Mouse (Mus musculus) brain, embryonic 14.5 days (tissue): Measurements from ENCODE around the gene B3gnt2.

Source experiments
- CTCF ChIP-seq: fragments of 200-500 bp; IDR thresholded peaks from 2 replicates; pipeline ENCODE4 v1.5.1; 2012; ENCODE audit warnings: inconsistent platforms, mild to moderate bottlenecking, moderate library complexity, borderline replicate concordance; ENCODE audit not compliant: insufficient read depth, insufficient read length; ENCODE audit errors: extremely low read depth
- POLR2A ChIP-seq: fragments of 200-500 bp; IDR thresholded peaks from 2 replicates; pipeline ENCODE4 v1.6.1; 2012; ENCODE audit warnings: mild to moderate bottlenecking, inconsistent platforms, borderline replicate concordance; ENCODE audit not compliant: poor library complexity, insufficient read depth, insufficient read length, severe bottlenecking; ENCODE audit errors: extremely low read depth

- TF ChIP-seq POLR2A (no peak), CTCF (no peak)
Measured at GRCm38 (mm10) chr11:22745356-22745755, 115.4 kb downstream of the B3gnt2 start.
